Mouse (Mus musculus): ENCODE data around the gene Tra2a. TPM values are rescaled to one million over a fixed set of nuclear protein-coding genes. Genes with fewer than 3 reads are reported as not detected.

The Tra2a gene
- polyA plus RNA-seq, 1 experiment from 2014 or later: 30.2 TPM

- 7% methylated on average over 14 of the region's 14 CpGs for WGBS
- H3K27ac ChIP-seq (ENCODE audit: low read depth, low read length): peak overlapping the region; percentile 65
- H3K36me3 ChIP-seq (ENCODE audit: control insufficient read depth, insufficient read depth): peaks cover 10% of the 10 kb centered on the region; the same call in 1 of the 2 replicates
- H3K9me3 ChIP-seq (ENCODE audit: control insufficient read depth): no peaks in the 10 kb centered on the region
- H3K4me3 ChIP-seq (ENCODE audit: low read depth, low read length): peak overlapping the region; percentile 19
- H3K4me1 ChIP-seq (replicated peaks; ENCODE audit: control insufficient read depth, insufficient read depth, low read length): 0 out of 2 replicates have a peak, but pooled peaks cover 7% of the 10 kb centered on the region
- H3K9ac ChIP-seq (ENCODE audit: low read depth, low read length): peak overlapping the region; percentile 27; the same call in 1 of the 2 replicates
- H3K4me2 ChIP-seq (replicated peaks; ENCODE audit: low read depth): peak overlapping the region; percentile 86
- peak; percentile 24 for TF ChIP-seq CTCF (IDR thresholded peaks at IDR 0.05; ENCODE audit: low read depth)
- peak; percentile 55 for ATAC-seq
- no peaks in the 10 kb centered on the region for H3K27me3 ChIP-seq (replicated peaks; ENCODE audit: control insufficient read depth, insufficient read depth, low read length)
Observed at GRCm38 (mm10) chr6:49209881-49210854, 53.7 kb downstream of the Tra2a start.

GRCm38 (mm10) chr6:49208935-49209334, 54.9 kb downstream of the Tra2a start:
- no peak for TF ChIP-seq CTCF (IDR thresholded peaks at IDR 0.05; ENCODE audit: low read depth)
- Histone ChIP-seq H3K27me3 (replicated peaks; ENCODE audit: control insufficient read depth, insufficient read depth, low read length) (no peaks in the 10 kb centered on the region), H3K4me1 (replicated peaks; ENCODE audit: control insufficient read depth, insufficient read depth, low read length) (0 out of 2 replicates have a peak, but pooled peaks cover 7% of the 10 kb centered on the region), H3K9ac (ENCODE audit: low read depth, low read length) (no peak overlapping the region), H3K4me2 (replicated peaks; ENCODE audit: low read depth) (peak overlapping the region; percentile 13; the same call in 1 of the 2 replicates), H3K36me3 (ENCODE audit: control insufficient read depth, insufficient read depth) (peaks cover 11% of the 10 kb centered on the region), H3K4me3 (ENCODE audit: low read depth, low read length) (no peak overlapping the region), H3K27ac (ENCODE audit: low read depth, low read length) (0 out of 2 replicates have a peak overlapping the region, but pooled peaks have one; percentile 2), H3K9me3 (ENCODE audit: control insufficient read depth) (no peaks in the 10 kb centered on the region)
- 68% methylated on average over 5 of the region's 5 CpGs for WGBS
- ATAC-seq: no peak

GRCm38 (mm10) chr6:49208297-49208930, 55.4 kb downstream of the Tra2a start:
- peak; percentile 69 for TF ChIP-seq CTCF (IDR thresholded peaks at IDR 0.05; ENCODE audit: low read depth)
- H3K4me2 ChIP-seq (replicated peaks; ENCODE audit: low read depth): peak overlapping the region; percentile 13; the same call in 1 of the 2 replicates
- no peak overlapping the region for H3K9ac ChIP-seq (ENCODE audit: low read depth, low read length)
- no peaks in the 10 kb centered on the region for H3K27me3 ChIP-seq (replicated peaks; ENCODE audit: control insufficient read depth, insufficient read depth, low read length)
- peaks cover 14% of the 10 kb centered on the region for H3K36me3 ChIP-seq (ENCODE audit: control insufficient read depth, insufficient read depth)
- 37% methylated on average over 8 of the region's 8 CpGs for WGBS
- no peaks in the 10 kb centered on the region for H3K9me3 ChIP-seq (ENCODE audit: control insufficient read depth)
- H3K4me1 ChIP-seq (replicated peaks; ENCODE audit: control insufficient read depth, insufficient read depth, low read length): 0 out of 2 replicates have a peak, but pooled peaks cover 7% of the 10 kb centered on the region
- ATAC-seq: no peak
- H3K27ac ChIP-seq (ENCODE audit: low read depth, low read length): 0 out of 2 replicates have a peak overlapping the region, but pooled peaks have one; percentile 2
- no peak overlapping the region for H3K4me3 ChIP-seq (ENCODE audit: low read depth, low read length)

GRCm38 (mm10) chr6:49206416-49206815, 57.4 kb downstream of the Tra2a start:
- H3K36me3 ChIP-seq (ENCODE audit: control insufficient read depth, insufficient read depth): peaks cover 14% of the 10 kb centered on the region

GRCm38 (mm10) chr6:49195188-49195587, 68.6 kb downstream of the Tra2a start:
- 85% methylated on average over 10 of the region's 10 CpGs for WGBS
- TF ChIP-seq CTCF (IDR thresholded peaks at IDR 0.05; ENCODE audit: low read depth): no peak
- no peak overlapping the region for H3K9ac ChIP-seq (ENCODE audit: low read depth, low read length)
- no peak overlapping the region for H3K4me2 ChIP-seq (replicated peaks; ENCODE audit: low read depth)
- 0 out of 2 replicates have a peak, but pooled peaks have one; percentile 25 for ATAC-seq
- no peak overlapping the region for H3K4me3 ChIP-seq (ENCODE audit: low read depth, low read length)
- H3K27me3 ChIP-seq (replicated peaks; ENCODE audit: control insufficient read depth, insufficient read depth, low read length): no peaks in the 10 kb centered on the region
- no peaks in the 10 kb centered on the region for H3K4me1 ChIP-seq (replicated peaks; ENCODE audit: control insufficient read depth, insufficient read depth, low read length)
- no peaks in the 10 kb centered on the region for H3K9me3 ChIP-seq (ENCODE audit: control insufficient read depth)
- no peak overlapping the region for H3K27ac ChIP-seq (ENCODE audit: low read depth, low read length)
- peaks cover 13% of the 10 kb centered on the region; the same call in 1 of the 2 replicates for H3K36me3 ChIP-seq (ENCODE audit: control insufficient read depth, insufficient read depth)

More at GRCm38 (mm10) chr6:49206416-49206815, 57.4 kb downstream of the Tra2a start:
- Histone ChIP-seq H3K27ac (ENCODE audit: low read depth, low read length) (peak overlapping the region; percentile 30; the same call in 1 of the 2 replicates), H3K9me3 (ENCODE audit: control insufficient read depth) (no peaks in the 10 kb centered on the region), H3K27me3 (replicated peaks; ENCODE audit: control insufficient read depth, insufficient read depth, low read length) (no peaks in the 10 kb centered on the region), H3K4me3 (ENCODE audit: low read depth, low read length) (no peak overlapping the region), H3K9ac (ENCODE audit: low read depth, low read length) (no peak overlapping the region), H3K4me1 (replicated peaks; ENCODE audit: control insufficient read depth, insufficient read depth, low read length) (0 out of 2 replicates have a peak, but pooled peaks cover 5% of the 10 kb centered on the region), H3K4me2 (replicated peaks; ENCODE audit: low read depth) (no peak overlapping the region)
- WGBS: 85% methylated on average over 1 of the region's 1 CpGs
- ATAC-seq: no peak
- no peak for TF ChIP-seq CTCF (IDR thresholded peaks at IDR 0.05; ENCODE audit: low read depth)

GRCm38 (mm10) chr6:49194536-49194935, 69.3 kb downstream of the Tra2a start:
- Histone ChIP-seq H3K4me2 (replicated peaks; ENCODE audit: low read depth) (no peak overlapping the region), H3K9me3 (ENCODE audit: control insufficient read depth) (no peaks in the 10 kb centered on the region), H3K27ac (ENCODE audit: low read depth, low read length) (no peak overlapping the region), H3K4me3 (ENCODE audit: low read depth, low read length) (no peak overlapping the region), H3K4me1 (replicated peaks; ENCODE audit: control insufficient read depth, insufficient read depth, low read length) (no peaks in the 10 kb centered on the region), H3K27me3 (replicated peaks; ENCODE audit: control insufficient read depth, insufficient read depth, low read length) (no peaks in the 10 kb centered on the region), H3K36me3 (ENCODE audit: control insufficient read depth, insufficient read depth) (peaks cover 13% of the 10 kb centered on the region; the same call in 1 of the 2 replicates), H3K9ac (ENCODE audit: low read depth, low read length) (no peak overlapping the region)
- TF ChIP-seq CTCF (IDR thresholded peaks at IDR 0.05; ENCODE audit: low read depth): no peak
- WGBS: 94% methylated on average over 4 of the region's 4 CpGs
- ATAC-seq: no peak

Other genes with a start within 250 kb of the Tra2a start
- 1.0 and 1.2 TPM in 2 replicates for gene Gpnmb, start 227.5 kb downstream of the Tra2a start, polyA plus RNA-seq (2015; fragmentation: Nextera tagmentation; extraction: Ambion mirVana)
- gene Malsu1, start 190.2 kb downstream of the Tra2a start, polyA plus RNA-seq (2015; fragmentation: Nextera tagmentation; extraction: Ambion mirVana): 86.5 and 86.9 TPM in 2 replicates
- 54.7 and 56.3 TPM in 2 replicates for gene Igf2bp3, start 49.1 kb downstream of the Tra2a start, polyA plus RNA-seq (2015; fragmentation: Nextera tagmentation; extraction: Ambion mirVana)
- gene Ccdc126, start 55.2 kb upstream of the Tra2a start, polyA plus RNA-seq (2015; fragmentation: Nextera tagmentation; extraction: Ambion mirVana): 7.7 and 9.2 TPM in 2 replicates
- gene Fam221a, start 103.7 kb upstream of the Tra2a start, polyA plus RNA-seq (2015; fragmentation: Nextera tagmentation; extraction: Ambion mirVana): 3.2 and 4.0 TPM in 2 replicates
- gene Stk31, start 131.6 kb upstream of the Tra2a start, polyA plus RNA-seq (2015; fragmentation: Nextera tagmentation; extraction: Ambion mirVana): not detected in 2 replicates